Mouse (Mus musculus) urinary bladder, adult 2 months (tissue): ENCODE data around the gene Gm2007. TPM values are rescaled to one million over a fixed set of nuclear protein-coding genes. Genes with fewer than 3 reads are reported as not detected.
"Not testable (repeated sequence)": the region's sequence is repeated elsewhere in the genome, so short reads cannot be mapped to it uniquely, and the experiment has no call there.

Experiments used
- DNase-seq: peaks from one replicate; pipeline ENCODE4 v3.0.0; 2022; ENCODE audit warnings: low spot score
- polyA plus RNA-seq: library from polyadenylated mRNA; depleted of rRNA; stranded (reverse); fragments of >200 nt; gene quantifications from 2 replicates; pipeline ENCODE4 v1.2.3, GENCODE M21; 2012; rRNA removed

Gene Gm2007
- polyA plus RNA-seq, result 0.04 TPM in 1 of 2 replicates, not detected in the other

DNA sequence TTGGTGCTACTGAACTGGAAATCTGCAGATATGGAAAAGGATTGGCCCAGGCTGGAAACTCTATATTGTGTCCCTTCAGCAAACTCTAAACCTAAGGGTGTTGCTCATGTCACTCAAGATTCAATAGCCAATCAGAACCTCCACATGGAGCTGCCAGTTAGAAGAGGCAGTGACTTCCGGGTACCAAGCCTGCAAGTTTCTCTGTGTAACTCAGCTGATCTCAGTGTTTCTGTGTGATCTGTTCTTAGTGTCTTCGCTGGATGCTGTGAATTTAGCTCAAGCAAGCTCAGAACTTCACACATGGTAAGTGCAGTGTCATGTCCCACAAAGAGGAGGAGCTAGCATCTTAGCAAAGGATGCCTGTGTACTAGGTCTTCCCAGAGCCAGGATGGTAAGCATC, at the start of gene Gm2007:
TSS of gene Gm2007 (plus strand) at position 301 of the 400 bp plus-strand sequence.
- DNase-seq, result not testable (repeated sequence)

DNA sequence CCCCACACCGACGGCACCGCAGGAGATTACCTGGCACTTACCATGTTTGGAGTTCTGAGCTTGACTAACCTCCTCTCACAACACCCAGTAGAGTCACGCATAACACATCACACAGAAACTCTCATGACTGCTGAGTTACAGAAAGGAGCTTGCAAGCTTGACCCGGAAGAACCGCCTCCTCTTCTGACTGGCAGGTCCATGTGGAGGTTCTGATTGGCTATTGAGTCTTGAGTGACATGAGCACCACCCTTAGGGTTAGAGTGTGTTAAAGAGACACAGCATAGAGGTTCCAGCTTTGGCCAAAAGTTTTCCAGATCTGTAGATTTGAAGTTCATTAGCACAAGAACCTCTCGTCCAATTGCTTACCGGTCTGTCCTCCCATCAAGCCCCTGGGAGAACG, 37.8 kb upstream of the Gm2007 start, which contains the start of gene Zfp969:
TSS of gene Zfp969 (minus strand) at position 101 of the 400 bp plus-strand sequence.
- DNase-seq, result not testable (repeated sequence)

DNA sequence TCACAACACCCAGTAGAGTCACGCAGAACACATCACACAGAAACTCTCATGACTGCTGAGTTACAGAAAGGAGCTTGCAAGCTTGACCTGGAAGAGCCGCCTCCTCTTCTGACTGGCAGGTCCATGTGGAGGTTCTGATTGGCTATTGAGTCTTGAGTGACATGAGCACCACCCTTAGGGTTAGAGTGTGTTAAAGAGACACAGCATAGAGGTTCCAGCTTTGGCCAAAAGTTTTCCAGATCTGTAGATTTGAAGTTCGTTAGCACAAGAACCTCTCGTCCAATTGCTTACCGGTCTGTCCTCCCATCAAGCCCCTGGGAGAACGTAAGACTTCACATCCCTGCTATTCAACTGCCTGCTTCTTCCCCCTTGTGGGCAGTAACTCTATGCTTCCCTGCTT, 59.7 kb downstream of the Gm2007 start, which contains the start of gene Gm14288:
TSS of gene Gm14288 (minus strand) at position 101 of the 400 bp plus-strand sequence.
- DNase-seq, result not testable (repeated sequence)

Other genes starting within 250 kb of the Gm2007 start
- gene Gm11007, start 97.6 kb upstream of the Gm2007 start, polyA plus RNA-seq, result 0.04 TPM in 1 of 2 replicates, not detected in the other
- not detected in 2 replicates for gene Zfp969, start 37.9 kb upstream of the Gm2007 start, polyA plus RNA-seq
- gene Gm14288, start 59.6 kb downstream of the Gm2007 start, polyA plus RNA-seq, result 5.5 and 6.7 TPM in 2 replicates
- gene Gm6710, start 127.7 kb downstream of the Gm2007 start, polyA plus RNA-seq, result 4.2 and 5.5 TPM in 2 replicates
- 3.9 and 5.4 TPM in 2 replicates for gene Zfp966, start 189.6 kb downstream of the Gm2007 start, polyA plus RNA-seq
- gene Gm2026, start 223.8 kb downstream of the Gm2007 start, polyA plus RNA-seq, result 7.0 and 7.5 TPM in 2 replicates